Mouse (Mus musculus) urinary bladder, adult 18-20 months (tissue): ENCODE results near the gene Aspscr1.
"Not testable (repeated sequence)": the region's sequence is repeated elsewhere in the genome, so short reads cannot be mapped to it uniquely, and the experiment has no call there.

Source experiments
- DNase-seq, 2 experiments: peaks; one replicate each; pipeline ENCODE4 v3.0.0; 2022; ENCODE audit warnings: low spot score in 2 of 2, mixed read lengths in 2 of 2

Gene Aspscr1

GRCm38 (mm10) chr11:120641869-120642268, 30.9 kb upstream of the Aspscr1 start:
- DNase-seq: no peak

- no peak for DNase-seq
These were observed 29.7 kb upstream of the Aspscr1 start for GRCm38 (mm10) chr11:120642939-120643600.

GRCm38 (mm10) chr11:120643601-120643987, 29.2 kb upstream of the Aspscr1 start, which contains the start of gene Pycr1:
TSS of gene Pycr1 (minus strand) at chr11:120643769.
- peak; percentile 90 for DNase-seq

GRCm38 (mm10) chr11:120647047-120647830, 25.5 kb upstream of the Aspscr1 start:
- no peak for DNase-seq

GRCm38 (mm10) chr11:120648001-120648476, 24.7 kb upstream of the Aspscr1 start, which contains the start of gene Myadml2:
TSS of gene Myadml2 (minus strand) at chr11:120648158.
- no peak for DNase-seq

GRCm38 (mm10) chr11:120651872-120652271, 20.9 kb upstream of the Aspscr1 start:
- no peak for DNase-seq

- no peak for DNase-seq
These were observed 18.0 kb upstream of the Aspscr1 start for GRCm38 (mm10) chr11:120654741-120655140.

- DNase-seq: no peak
These were observed 15.5 kb upstream of the Aspscr1 start for GRCm38 (mm10) chr11:120657301-120657700.

GRCm38 (mm10) chr11:120658876-120659410, 13.8 kb upstream of the Aspscr1 start:
- peak; percentile 65 to 82 for DNase-seq

- DNase-seq: peak in 1 of 2 experiments; percentile 36
These were observed 13.1 kb upstream of the Aspscr1 start for GRCm38 (mm10) chr11:120659509-120660300.

GRCm38 (mm10) chr11:120660301-120661075, 12.3 kb upstream of the Aspscr1 start:
- DNase-seq: peak in 1 of 2 experiments; percentile 39

GRCm38 (mm10) chr11:120661076-120661460, 11.7 kb upstream of the Aspscr1 start, which contains the start of gene Notum:
TSS of gene Notum (minus strand) at chr11:120661175.
- no peak for DNase-seq

- no peak for DNase-seq
These were observed 10.0 kb upstream of the Aspscr1 start for GRCm38 (mm10) chr11:120662759-120663158.

GRCm38 (mm10) chr11:120663714-120664113, 9.1 kb upstream of the Aspscr1 start:
- DNase-seq: no peak

- no peak for DNase-seq
These were observed 7.4 kb upstream of the Aspscr1 start for GRCm38 (mm10) chr11:120665406-120665805.

GRCm38 (mm10) chr11:120666617-120667016, 6.2 kb upstream of the Aspscr1 start:
- no peak for DNase-seq

- DNase-seq: no peak
These were observed 885 bp downstream of the Aspscr1 start for GRCm38 (mm10) chr11:120673594-120674122.

GRCm38 (mm10) chr11:120675875-120676274, 3.1 kb downstream of the Aspscr1 start:
- not testable (repeated sequence) for DNase-seq

- no peak for DNase-seq
These were observed 4.2 kb downstream of the Aspscr1 start for GRCm38 (mm10) chr11:120676951-120677350.

GRCm38 (mm10) chr11:120679909-120680308, 7.1 kb downstream of the Aspscr1 start:
- no peak for DNase-seq
